Mouse (Mus musculus): ENCODE data around the gene Magi1.
"Not testable (repeated sequence)": the region's sequence is repeated elsewhere in the genome, so short reads cannot be mapped to it uniquely, and the experiment has no call there.

Gene Magi1

DNA sequence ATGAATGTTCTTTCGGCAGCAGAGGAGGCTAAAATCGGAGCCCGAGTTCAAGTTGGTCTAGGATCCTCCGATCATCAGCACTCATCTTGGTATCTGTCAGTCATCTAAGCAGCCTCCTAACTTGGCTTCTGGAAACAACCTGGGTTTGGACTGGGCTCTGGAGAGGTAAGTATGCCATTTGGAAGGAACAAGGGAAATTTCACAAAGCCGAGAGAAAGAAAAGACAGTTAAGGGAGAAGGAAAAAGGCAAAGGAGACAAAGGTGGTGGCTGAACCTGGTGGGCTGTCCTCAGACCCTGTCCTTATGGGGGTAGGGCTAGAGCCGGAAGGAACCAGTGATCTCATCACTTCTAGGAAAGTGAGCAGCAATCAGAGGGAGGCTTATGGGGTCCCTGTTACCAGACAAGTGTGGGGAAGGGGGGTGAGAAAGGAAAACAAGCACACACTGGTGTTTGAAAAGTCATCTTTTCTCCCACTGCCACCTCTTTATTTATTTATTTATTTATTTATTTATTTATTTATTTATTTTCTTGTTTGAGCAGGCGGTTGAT lies 565.8 kb downstream of the Magi1 start:
- no peak for DNase-seq

- no peak for DNase-seq
These were observed 566.8 kb downstream of the Magi1 start for GRCm38 (mm10) chr6:93716686-93717625.

DNA sequence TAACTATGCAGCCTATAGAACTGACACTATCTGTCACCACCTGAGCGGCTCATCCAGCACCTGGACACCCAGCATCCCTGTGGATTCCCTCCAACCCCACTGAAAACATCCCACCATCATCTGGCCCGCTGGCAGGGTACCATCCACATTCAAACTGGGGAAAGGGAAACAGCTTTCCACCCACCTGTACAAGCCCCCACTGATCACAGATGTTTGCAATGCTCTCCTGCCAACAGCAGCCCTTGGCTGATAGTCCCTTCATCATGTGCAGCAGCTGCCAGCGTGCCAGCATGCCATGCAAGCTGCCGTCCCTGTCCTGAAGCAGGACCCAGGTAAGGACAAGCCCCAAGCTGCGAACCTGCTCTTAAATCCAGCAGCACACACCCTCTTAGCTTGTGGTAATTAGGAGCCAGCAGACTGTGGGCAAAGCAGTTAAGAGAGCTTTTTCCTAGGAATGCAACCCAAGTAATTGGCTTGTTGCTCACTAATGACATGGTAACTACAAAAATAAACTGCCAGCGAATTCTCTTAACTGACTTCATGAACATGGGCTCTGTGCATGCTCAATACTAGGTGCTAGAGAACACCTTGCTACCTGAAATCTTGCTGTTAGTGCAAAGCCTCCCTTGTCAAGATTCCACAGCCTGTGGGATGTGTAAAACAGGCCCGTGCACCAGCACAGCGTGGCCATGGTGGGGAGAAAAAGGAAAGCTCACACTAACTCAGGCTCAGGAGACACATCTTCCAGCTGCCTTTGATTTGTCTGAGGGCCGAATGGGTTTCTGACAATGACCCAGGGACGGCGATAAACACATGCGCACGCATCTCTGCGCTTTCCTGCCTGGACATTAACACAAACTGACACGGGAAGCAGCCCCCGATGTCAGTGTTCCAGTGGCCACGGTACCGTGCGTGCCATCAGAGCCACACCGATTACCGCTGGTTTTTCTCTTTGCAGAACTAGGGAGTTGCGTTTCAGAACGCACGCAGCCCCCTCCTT lies 568.2 kb downstream of the Magi1 start:
- no peak for DNase-seq

DNA sequence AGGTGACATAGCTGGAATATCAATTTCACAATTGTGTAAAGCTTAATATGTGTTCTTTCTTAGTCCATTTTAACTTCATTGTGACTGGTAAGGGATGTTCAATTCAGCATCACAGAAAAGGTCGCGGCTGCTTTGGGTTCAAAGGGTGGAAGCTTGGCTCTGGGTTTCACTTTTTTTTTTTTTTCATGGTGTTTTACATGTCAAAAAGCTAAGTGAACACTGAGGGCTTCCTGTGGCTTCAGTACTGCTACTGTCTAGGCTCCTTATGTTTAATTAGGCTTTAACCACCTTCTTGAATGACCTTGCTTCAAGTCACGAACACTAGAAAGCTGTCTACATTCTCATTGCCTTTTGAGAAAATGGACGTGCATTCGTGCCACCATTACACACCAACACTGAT lies 579.4 kb downstream of the Magi1 start:
- DNase-seq: no peak

- DNase-seq: no peak
These were observed 584.3 kb downstream of the Magi1 start for GRCm38 (mm10) chr6:93699436-93699835.

DNA sequence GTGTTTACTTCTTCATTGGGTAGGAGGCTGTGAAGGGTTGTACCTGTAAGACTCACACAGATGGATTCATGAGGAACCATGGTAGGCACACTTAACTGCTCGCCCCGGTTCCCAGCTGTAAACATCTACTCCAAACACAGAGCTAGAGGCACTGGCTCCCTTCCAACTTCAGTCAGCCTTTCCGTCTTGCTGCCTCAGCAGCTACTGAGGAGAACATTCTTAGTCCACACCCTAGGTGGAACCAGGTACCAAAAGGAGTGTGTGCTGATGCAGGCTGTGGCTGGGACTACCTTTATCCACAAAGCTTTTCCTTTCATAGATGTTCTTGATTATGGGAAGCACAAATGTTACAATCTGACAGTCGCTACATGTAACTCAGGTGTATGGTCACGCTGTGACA lies 585.8 kb downstream of the Magi1 start:
- no peak for DNase-seq

DNA sequence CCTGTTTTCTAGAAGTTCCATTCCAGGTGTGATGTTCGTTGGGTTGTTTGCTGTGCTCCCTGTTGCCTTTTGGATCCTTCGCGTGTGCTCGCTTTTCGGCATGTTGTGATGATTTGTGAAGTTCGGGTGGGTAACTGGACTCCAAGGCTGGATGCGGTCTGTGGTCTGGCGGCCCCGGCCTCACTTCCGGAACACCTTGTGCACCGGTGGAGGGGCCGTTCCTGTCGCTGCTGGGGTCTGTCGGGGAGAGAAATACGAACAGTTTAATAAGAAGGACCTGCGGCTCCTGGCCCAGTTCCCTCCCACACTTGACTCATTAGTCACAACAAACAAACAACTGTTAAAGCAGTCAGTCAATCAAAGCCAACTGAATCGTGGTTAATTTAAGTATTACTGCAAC lies 605.0 kb downstream of the Magi1 start:
- DNase-seq: no peak

DNA sequence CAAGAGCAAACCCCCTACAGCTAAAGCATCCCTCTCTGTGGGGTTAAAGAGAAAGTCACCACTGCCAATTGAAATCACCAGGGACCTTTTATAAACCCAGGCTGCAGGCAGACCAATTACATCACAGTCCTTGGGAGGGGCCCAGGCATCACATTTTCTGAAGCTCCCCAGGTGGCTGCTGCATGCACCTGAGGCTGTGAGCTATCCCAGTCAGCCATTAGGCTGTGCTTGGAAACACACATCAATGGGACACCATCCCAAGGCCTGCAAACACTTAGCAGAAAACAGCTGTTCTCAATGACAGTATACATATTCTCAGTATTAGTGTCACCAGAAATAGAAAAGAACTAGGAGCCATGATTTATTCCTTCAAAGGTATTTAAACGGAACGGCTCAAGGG lies 617.0 kb downstream of the Magi1 start:
- DNase-seq: no peak

- DNase-seq: no peak
These were observed 618.5 kb downstream of the Magi1 start for GRCm38 (mm10) chr6:93665056-93665805.

GRCm38 (mm10) chr6:93661139-93661538 lies 622.6 kb downstream of the Magi1 start:
- DNase-seq: no peak

- no peak for DNase-seq
These were observed 624.2 kb downstream of the Magi1 start for GRCm38 (mm10) chr6:93659534-93659933.

- DNase-seq: peak; percentile 30
These were observed 626.3 kb downstream of the Magi1 start for GRCm38 (mm10) chr6:93657187-93657974.

- DNase-seq: no peak
These were observed 635.0 kb downstream of the Magi1 start for GRCm38 (mm10) chr6:93648581-93649230.

DNA sequence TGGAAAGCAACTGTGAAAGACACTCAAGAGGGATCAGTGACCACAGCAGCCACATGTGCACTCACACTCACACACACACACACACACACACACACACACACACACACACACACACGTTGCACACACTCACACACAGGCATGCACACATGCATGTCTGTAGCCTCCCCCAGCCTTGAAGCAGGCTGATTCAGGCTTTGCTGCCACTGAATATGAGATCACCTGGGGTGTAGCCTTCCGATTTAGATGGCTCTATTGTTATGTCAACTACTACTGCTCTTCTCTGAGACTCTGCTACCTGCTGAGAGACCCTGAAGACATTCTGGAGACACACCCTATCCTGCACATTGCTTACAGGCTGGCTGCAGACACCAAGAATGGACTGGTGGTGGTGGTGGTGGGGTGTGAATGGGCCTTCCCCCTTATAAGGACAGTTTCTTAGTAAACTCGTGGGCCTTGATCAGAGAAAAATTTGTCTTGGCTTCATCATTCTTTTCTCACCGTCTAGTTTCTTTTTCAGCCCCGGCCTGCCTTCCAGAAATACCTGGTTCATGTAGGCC lies 653.9 kb downstream of the Magi1 start:
- DNase-seq: not testable (repeated sequence)

- DNase-seq: no peak
These were observed 656.5 kb downstream of the Magi1 start for GRCm38 (mm10) chr6:93627200-93627599.

All from cerebellum, adult 11 months (tissue).